Mouse (Mus musculus): ENCODE measurements around the gene Senp6. TPM values are rescaled to one million over a fixed set of nuclear protein-coding genes. Genes with fewer than 3 reads are reported as not detected.

Senp6 gene
- polyA plus RNA-seq, 1 experiment = 66.5 TPM

DNA sequence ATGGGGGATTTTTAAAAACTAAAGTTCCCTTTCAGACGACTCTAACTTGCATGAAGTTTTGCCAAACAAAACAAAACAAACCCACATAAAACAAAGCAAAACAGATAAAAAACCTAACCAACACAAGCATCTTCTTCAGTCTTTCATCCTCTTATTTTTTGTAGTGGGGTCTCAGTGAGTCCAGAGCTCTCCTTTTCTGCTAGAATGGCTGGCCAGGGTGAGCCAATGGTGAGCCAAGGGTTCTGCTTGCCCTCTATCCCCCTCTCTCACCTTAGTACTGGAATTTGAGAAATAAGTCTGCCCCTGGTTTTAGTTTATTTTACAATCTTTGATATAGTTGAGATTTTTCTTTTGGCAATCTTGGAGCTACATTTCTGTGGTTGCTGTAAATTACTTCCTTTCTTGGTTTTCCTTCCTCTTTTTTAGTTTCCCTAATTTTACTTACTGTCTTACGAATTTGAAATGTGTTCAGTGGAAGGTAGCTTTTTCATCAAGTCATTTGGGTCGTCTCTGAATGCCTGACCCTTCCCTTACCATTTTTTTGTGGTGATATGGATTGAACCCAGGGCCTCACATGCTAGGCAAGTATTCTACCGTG is 96.5 kb downstream of the Senp6 start:
- TF ChIP-seq CTCF (IDR thresholded peaks at IDR 0.05; ENCODE audit: borderline replicate concordance, extremely low read depth, insufficient read depth, insufficient read length) (no peak), POLR2A (IDR thresholded peaks at IDR 0.05; ENCODE audit: borderline replicate concordance, extremely low read depth, insufficient read depth, insufficient read length, poor library complexity, severe bottlenecking) (no peak)
- no peak for DNase-seq (ENCODE audit: low read depth)

DNA sequence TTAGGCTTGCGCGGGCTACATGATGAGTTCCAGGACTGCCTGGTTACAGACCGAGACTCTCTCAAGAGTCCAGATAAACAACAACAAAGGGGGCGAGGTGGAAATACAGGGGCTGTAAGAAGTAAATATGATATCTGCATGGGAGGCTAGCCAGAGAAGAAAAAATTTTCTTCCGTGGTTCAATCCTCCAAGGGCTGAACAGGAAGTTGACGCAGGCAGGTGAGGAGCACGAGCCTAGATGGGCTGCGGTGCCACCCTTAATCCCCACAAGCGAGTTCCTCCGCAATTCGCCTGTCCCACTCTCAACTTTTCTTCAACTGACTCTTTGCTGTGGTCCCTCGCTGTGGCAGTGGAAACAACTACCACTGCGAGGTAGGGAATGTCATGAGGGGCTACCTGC is 97.5 kb downstream of the Senp6 start:
- no peak for DNase-seq (ENCODE audit: low read depth)
- TF ChIP-seq POLR2A (IDR thresholded peaks at IDR 0.05; ENCODE audit: borderline replicate concordance, extremely low read depth, insufficient read depth, insufficient read length, poor library complexity, severe bottlenecking) (no peak), CTCF (IDR thresholded peaks at IDR 0.05; ENCODE audit: borderline replicate concordance, extremely low read depth, insufficient read depth, insufficient read length) (no peak)

DNA sequence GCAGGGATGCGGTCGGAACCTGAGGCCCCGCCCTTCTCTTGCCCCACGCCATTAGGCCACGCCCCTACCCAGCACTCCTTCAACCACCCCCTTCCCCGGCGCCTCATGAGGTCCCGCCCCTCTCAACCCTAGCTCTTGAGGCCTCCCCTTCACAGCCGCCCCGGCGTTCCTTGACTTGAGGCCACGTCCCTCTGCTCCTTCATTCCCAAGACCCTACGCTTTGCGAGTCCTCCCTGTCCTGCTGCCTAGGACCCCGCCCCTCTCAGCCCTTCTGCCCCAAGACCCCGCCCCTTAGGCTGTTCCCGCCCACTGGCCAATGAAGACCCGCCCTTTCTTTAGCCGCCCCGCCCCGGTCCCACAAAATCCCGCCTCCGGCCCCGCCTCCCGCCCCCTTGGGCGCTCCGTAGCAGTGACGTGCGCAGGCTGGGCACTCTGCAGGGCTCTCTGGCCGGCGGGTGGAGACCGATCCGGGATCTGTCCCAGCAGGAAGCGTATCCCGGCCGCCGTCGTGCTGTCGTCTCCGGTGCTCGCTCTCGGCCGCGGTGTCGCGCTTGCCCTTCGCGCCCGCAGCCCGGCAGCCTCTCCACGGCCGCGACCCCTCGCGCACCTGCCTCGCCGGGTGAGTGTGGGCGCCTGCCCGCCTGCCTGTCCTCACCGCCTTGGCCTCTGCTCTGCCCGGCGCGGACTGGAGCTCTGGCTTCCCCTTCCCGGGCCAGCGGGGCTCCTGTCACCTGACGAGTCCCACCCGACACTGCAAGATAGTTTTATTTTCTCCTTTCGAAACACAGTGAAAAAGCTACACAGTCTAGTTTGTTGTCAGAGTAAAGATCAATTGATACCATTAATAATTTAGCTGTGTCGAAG is 98.1 kb downstream of the Senp6 start, which contains the start of gene Myo6:
Gene Myo6, plus strand, starts transcription at position 421 of the 864 bp plus-strand sequence.
- TF ChIP-seq POLR2A (IDR thresholded peaks at IDR 0.05; ENCODE audit: borderline replicate concordance, extremely low read depth, insufficient read depth, insufficient read length, poor library complexity, severe bottlenecking) (peak; percentile 67; the same call in 1 of the 2 replicates), CTCF (IDR thresholded peaks at IDR 0.05; ENCODE audit: borderline replicate concordance, extremely low read depth, insufficient read depth, insufficient read length) (no peak)
- DNase-seq (ENCODE audit: low read depth) = peak; percentile 96

DNA sequence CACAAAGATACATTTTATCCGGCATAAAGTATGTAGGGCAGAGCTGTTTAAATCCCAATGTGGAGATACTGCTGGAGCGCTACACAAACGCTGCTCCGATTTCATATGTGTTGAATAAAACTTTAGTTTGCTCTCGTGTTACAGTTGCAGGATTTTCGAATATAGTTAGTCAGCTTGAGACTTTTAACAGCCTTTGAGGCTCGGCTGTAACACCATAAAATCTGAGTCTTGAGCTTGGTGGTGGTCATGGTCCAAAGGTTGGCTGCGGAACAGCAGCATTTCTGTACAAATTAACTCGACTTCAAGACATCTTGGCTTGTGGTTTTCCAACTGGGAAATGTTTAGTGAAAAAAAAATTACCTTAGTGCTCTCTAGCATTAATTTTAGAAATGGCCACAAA is 99.0 kb downstream of the Senp6 start:
- peak; percentile 30 for DNase-seq (ENCODE audit: low read depth)

DNA sequence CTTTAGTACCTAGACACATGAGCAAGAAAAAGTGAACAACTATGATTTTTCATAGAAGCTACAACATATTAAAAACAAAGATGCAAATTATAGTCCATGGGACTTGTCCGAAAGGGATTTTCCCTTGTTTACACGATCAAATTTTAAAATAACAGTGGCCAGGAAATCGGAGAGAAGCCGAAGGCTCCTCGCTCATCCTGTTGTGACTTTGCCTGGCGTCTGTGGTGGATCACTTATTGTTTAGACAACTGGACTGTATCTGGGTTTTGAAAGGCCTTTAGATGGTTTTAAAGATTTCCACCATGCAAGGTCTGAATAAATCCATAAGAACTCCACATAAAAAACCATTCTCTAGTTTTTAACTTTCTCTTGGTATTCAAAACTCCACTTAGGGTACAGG is 99.7 kb downstream of the Senp6 start:
- no peak for DNase-seq (ENCODE audit: low read depth)
- TF ChIP-seq POLR2A (IDR thresholded peaks at IDR 0.05; ENCODE audit: borderline replicate concordance, extremely low read depth, insufficient read depth, insufficient read length, poor library complexity, severe bottlenecking) (no peak), CTCF (IDR thresholded peaks at IDR 0.05; ENCODE audit: borderline replicate concordance, extremely low read depth, insufficient read depth, insufficient read length) (no peak)

More for the DNA sequence above, 99.0 kb downstream of the Senp6 start:
- no peak for TF ChIP-seq CTCF (IDR thresholded peaks at IDR 0.05; ENCODE audit: borderline replicate concordance, extremely low read depth, insufficient read depth, insufficient read length)
- no peak for TF ChIP-seq POLR2A (IDR thresholded peaks at IDR 0.05; ENCODE audit: borderline replicate concordance, extremely low read depth, insufficient read depth, insufficient read length, poor library complexity, severe bottlenecking)

DNA sequence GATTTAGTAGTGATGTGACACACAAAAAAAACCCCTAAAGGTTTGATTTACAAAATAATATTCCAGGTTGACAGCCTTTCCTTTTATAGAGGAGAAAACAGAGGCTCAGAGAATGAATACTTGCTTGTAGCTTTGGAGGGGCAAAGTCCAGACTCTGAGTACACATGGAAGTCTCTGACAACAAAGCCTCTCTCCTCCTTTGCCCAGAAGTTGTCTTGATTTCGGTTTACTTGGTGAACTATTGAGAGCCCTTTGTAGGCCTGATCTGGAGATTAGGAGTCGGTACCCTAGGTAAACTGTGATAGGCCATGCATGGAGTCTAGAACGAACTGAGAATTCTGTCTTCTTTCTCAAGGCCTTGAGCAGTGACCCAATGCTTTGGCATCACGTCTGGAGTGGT is 100.4 kb downstream of the Senp6 start:
- TF ChIP-seq CTCF (IDR thresholded peaks at IDR 0.05; ENCODE audit: borderline replicate concordance, extremely low read depth, insufficient read depth, insufficient read length) (no peak), POLR2A (IDR thresholded peaks at IDR 0.05; ENCODE audit: borderline replicate concordance, extremely low read depth, insufficient read depth, insufficient read length, poor library complexity, severe bottlenecking) (no peak)
- no peak for DNase-seq (ENCODE audit: low read depth)

DNA sequence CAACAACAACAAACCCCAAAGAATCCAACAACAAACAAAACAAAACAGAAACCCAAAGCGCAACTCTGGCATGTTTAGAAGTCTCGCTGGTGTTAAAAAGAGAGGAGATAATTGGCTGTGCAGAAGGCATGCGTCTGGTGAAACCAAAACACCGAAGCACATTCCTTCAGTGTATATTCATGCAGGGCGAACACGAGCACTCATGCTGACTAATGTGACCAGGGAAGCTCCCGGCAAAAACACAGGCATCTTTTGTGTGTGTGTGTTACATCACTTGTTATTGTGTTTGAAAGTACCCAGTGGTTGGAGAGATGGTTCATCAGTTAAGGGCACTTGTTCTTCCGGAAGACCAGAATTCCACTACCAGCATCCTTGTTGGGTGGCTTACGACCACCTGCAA is 102.8 kb downstream of the Senp6 start:
- DNase-seq (ENCODE audit: low read depth) = no peak
- TF ChIP-seq CTCF (IDR thresholded peaks at IDR 0.05; ENCODE audit: borderline replicate concordance, extremely low read depth, insufficient read depth, insufficient read length) (no peak), POLR2A (IDR thresholded peaks at IDR 0.05; ENCODE audit: borderline replicate concordance, extremely low read depth, insufficient read depth, insufficient read length, poor library complexity, severe bottlenecking) (no peak)

DNA sequence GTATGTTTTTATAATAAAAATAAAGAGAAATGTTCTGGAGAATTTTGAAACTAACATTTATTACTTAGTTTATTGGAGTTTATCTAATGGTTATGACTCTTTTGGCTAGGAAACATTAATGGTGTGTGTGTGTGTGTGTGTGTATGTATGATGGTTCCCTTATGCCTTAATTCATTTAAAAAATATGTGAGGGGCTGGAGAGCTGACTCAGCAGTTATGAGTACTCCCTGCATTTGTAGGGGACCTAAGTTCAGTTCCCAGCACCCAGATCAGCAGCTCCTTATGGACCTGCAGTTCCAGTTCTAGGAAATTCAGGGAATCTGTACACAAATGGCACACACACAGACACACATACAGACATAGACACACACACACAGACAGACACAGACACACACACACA is 104.5 kb downstream of the Senp6 start:
- no peak for TF ChIP-seq POLR2A (IDR thresholded peaks at IDR 0.05; ENCODE audit: borderline replicate concordance, extremely low read depth, insufficient read depth, insufficient read length, poor library complexity, severe bottlenecking)
- TF ChIP-seq CTCF (IDR thresholded peaks at IDR 0.05; ENCODE audit: borderline replicate concordance, extremely low read depth, insufficient read depth, insufficient read length) = no peak
- no peak for DNase-seq (ENCODE audit: low read depth)

DNA sequence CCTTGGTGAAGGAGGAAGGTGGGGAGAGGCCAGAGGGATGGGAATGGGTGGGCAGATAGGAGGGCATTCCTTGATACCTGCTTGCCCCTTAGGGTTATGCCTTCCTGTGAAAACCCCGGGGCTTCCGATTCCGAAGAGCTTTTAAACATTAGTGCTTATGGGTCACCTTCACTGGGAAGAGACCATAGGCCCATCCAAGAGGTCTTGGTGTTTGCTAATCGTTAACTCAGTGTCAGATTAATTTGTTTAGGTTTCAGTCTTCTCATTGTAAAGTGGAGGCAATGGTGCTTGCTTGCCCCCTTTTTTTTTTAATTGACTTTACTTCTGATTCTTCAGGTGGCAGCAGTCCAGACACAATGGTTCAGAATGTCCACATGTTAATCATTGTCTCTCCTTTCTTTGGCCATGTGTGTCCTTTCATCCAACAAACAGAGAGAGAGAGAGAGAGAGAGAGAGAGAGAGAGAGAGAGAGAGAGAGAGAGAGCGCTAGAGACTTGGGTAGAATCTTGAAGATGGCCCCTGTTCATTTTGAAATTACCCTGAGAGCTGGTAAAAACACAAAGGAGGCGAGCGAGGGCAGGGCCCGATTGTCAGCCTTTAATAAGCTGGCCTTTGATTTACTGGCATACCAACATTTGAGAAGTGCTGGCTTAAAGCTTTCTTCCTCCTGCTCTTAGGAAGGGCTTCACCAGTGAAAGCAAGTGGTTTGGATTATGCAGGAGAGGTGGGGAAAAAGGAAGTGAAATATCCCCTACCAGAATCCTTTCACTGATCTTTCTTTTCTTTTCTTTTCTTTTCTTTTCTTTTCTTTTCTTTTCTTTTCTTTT is 105.9 kb downstream of the Senp6 start:
- DNase-seq (ENCODE audit: low read depth) = no peak
- TF ChIP-seq CTCF (IDR thresholded peaks at IDR 0.05; ENCODE audit: borderline replicate concordance, extremely low read depth, insufficient read depth, insufficient read length) = no peak
- TF ChIP-seq POLR2A (IDR thresholded peaks at IDR 0.05; ENCODE audit: borderline replicate concordance, extremely low read depth, insufficient read depth, insufficient read length, poor library complexity, severe bottlenecking) = no peak

DNA sequence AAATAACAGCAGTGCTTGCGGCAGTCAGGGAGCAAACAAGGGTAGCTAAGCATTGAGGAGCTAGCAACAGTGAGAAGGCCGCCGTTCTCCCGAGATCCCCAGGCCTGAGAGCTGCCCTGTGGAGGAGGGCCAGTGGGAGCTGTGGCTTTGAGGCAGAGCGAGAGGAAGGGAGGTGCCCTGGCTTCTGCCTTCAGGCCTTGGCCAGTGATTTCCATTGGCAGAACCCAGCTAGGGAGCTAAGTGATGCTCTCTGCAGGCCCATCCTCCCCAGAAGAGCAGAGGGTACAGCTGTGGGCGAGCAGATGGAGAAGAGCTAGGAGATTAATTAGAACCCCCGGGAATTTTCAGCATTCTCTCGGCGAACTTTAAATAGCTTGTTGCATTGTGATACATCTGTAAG is 106.9 kb downstream of the Senp6 start:
- peak; percentile 52 for DNase-seq (ENCODE audit: low read depth)
- TF ChIP-seq CTCF (IDR thresholded peaks at IDR 0.05; ENCODE audit: borderline replicate concordance, extremely low read depth, insufficient read depth, insufficient read length) (no peak), POLR2A (IDR thresholded peaks at IDR 0.05; ENCODE audit: borderline replicate concordance, extremely low read depth, insufficient read depth, insufficient read length, poor library complexity, severe bottlenecking) (no peak)

Measured in brain, embryonic 14.5 days (tissue).